ENCODE assay signal across 8 mouse cellular contexts in the genomic region with DNA sequence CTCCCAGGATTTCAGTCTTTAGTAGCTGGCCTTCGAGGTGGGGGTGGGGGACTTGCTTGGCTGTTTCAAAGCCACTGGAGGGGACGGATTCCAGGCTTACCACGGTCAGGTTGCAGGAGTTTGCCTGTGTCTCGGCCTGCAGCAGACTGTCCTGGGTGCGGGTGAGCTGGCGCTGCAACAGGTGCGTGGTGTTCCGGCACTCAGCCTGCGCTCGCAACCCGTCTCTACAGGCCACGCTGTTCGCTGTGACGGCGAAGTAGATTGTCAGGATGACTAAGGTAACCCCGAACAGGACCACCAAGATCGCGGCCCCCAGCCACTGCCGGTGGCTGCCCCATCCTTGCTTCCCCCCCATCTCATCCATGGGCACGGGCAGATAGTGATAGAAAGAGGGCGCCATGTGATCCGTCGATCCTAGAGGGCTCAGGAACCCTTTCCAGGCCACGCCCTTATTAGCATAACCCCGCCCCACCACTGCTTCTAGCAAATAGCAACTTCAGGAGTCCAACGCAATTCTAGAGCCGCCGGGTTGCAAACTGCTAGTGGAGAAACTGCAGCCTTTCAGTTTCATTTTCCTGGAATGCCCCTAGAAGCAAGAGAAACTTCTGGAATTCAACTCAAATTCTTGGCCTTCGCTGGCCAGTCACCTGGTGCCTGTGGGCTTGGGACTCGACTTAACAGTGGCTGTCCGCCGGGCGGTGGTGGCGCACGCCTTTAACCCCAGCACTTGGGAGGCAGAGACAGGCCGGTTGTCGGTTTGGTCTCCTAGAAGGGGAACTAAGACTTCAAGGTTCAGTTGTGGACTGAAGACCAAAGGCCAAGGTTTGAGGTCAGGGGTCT. TPM values are rescaled to one million over a fixed set of nuclear protein-coding genes. Genes with fewer than 3 reads are reported as not detected.
DNase-seq lines count a peak whose midpoint lies in the region; ATAC-seq and TF ChIP-seq lines count a peak whose summit lies in the region.

A gene (minus strand): TSS at position 429 of the 840 bp plus-strand sequence.

- TF ChIP-seq CTCF in lung, embryonic 14.5 days (IDR thresholded peaks at IDR 0.05; ENCODE audit: low read depth) = no peak

- DNase-seq in 3T3-L1 (ENCODE audit: low read depth, low spot score) = peak; percentile 96
- peak; percentile 94 for DNase-seq in ZHBTc4 (ENCODE audit: low read depth, low spot score)
- peak; percentile 94 for DNase-seq in heart, embryonic 10.5 days (ENCODE audit: low spot score)
- DNase-seq in lung, embryonic 14.5 days = peak; percentile 96
- DNase-seq in thymus, adult 18-20 months = peak; percentile 77 to 88

- peak within 1 kb of the TSS; percentile 61 for H3K27ac ChIP-seq in embryonic facial prominence, embryonic 15.5 days (replicated peaks)
- H3K27ac ChIP-seq in heart, embryonic 10.5 days = peak within 1 kb of the TSS; percentile 77
- H3K27ac ChIP-seq in kidney, embryonic 14.5 days (ENCODE audit: low read depth, low read length) = peak within 1 kb of the TSS; percentile 59; the same call in 1 of the 2 replicates
- peak within 1 kb of the TSS; percentile 73 for H3K27ac ChIP-seq in lung, embryonic 14.5 days (ENCODE audit: low read depth)
- H3K27ac ChIP-seq in neural tube, embryonic 15.5 days (replicated peaks) = no peak within 1 kb of the TSS

- H3K9me3 ChIP-seq in embryonic facial prominence, embryonic 15.5 days (replicated peaks) = no peaks in the 10 kb centered on the region
- H3K9me3 ChIP-seq in heart, embryonic 10.5 days = no peaks in the 10 kb centered on the region
- no peaks in the 10 kb centered on the region for H3K9me3 ChIP-seq in kidney, embryonic 14.5 days (ENCODE audit: control insufficient read depth, low read length)
- no peaks in the 10 kb centered on the region for H3K9me3 ChIP-seq in lung, embryonic 14.5 days (ENCODE audit: low read depth, low read length)
- no peaks in the 10 kb centered on the region for H3K9me3 ChIP-seq in neural tube, embryonic 15.5 days (replicated peaks)

- H3K9ac ChIP-seq in embryonic facial prominence, embryonic 15.5 days = peak within 1 kb of the TSS; percentile 43; the same call in 1 of the 2 replicates
- H3K9ac ChIP-seq in kidney, embryonic 14.5 days (ENCODE audit: low read depth, low read length) = peak within 1 kb of the TSS; percentile 24; the same call in 1 of the 2 replicates
- H3K9ac ChIP-seq in lung, embryonic 14.5 days = peak within 1 kb of the TSS; percentile 53
- peak within 1 kb of the TSS; percentile 37; the same call in 1 of the 2 replicates for H3K9ac ChIP-seq in neural tube, embryonic 15.5 days (replicated peaks)

- H3K4me1 ChIP-seq in embryonic facial prominence, embryonic 15.5 days = peaks cover 13% of the 10 kb centered on the region
- H3K4me1 ChIP-seq in heart, embryonic 10.5 days = peaks cover 27% of the 10 kb centered on the region
- H3K4me1 ChIP-seq in kidney, embryonic 14.5 days (ENCODE audit: control insufficient read depth, insufficient read depth, low read length) = 0 out of 2 replicates have a peak, but pooled peaks cover 5% of the 10 kb centered on the region
- 0 out of 2 replicates have a peak, but pooled peaks cover 4% of the 10 kb centered on the region for H3K4me1 ChIP-seq in lung, embryonic 14.5 days (ENCODE audit: insufficient read depth)
- peaks cover 11% of the 10 kb centered on the region for H3K4me1 ChIP-seq in neural tube, embryonic 15.5 days

- peak within 1 kb of the TSS; percentile 47 for H3K4me3 ChIP-seq in embryonic facial prominence, embryonic 15.5 days (replicated peaks)
- peak within 1 kb of the TSS; percentile 64 for H3K4me3 ChIP-seq in heart, embryonic 10.5 days
- peak within 1 kb of the TSS; percentile 34 for H3K4me3 ChIP-seq in kidney, embryonic 14.5 days (ENCODE audit: low read length)
- peak within 1 kb of the TSS; percentile 45 for H3K4me3 ChIP-seq in lung, embryonic 14.5 days (ENCODE audit: low read depth, low read length)
- H3K4me3 ChIP-seq in neural tube, embryonic 15.5 days (replicated peaks) = peak within 1 kb of the TSS; percentile 35

- no peaks in the 10 kb centered on the region; the same call in 1 of the 2 replicates for H3K27me3 ChIP-seq in embryonic facial prominence, embryonic 15.5 days
- H3K27me3 ChIP-seq in heart, embryonic 10.5 days (ENCODE audit: insufficient read depth, poor library complexity, severe bottlenecking) = peaks cover 17% of the 10 kb centered on the region
- no peaks in the 10 kb centered on the region for H3K27me3 ChIP-seq in kidney, embryonic 14.5 days (ENCODE audit: control insufficient read depth, insufficient read depth, low read length)
- no peaks in the 10 kb centered on the region for H3K27me3 ChIP-seq in lung, embryonic 14.5 days (ENCODE audit: insufficient read depth, low read length)
- peaks cover 25% of the 10 kb centered on the region for H3K27me3 ChIP-seq in neural tube, embryonic 15.5 days (replicated peaks)

- WGBS in embryonic facial prominence, embryonic 15.5 days = 2% methylated on average over 37 of the region's 37 CpGs
- WGBS in heart, embryonic 10.5 days = 2% methylated on average over 37 of the region's 37 CpGs
- 2% methylated on average over 37 of the region's 37 CpGs for WGBS in kidney, embryonic 14.5 days
- 2% methylated on average over 37 of the region's 37 CpGs for WGBS in lung, embryonic 14.5 days
- WGBS in neural tube, embryonic 15.5 days = 4% methylated on average over 37 of the region's 37 CpGs

- H3K36me3 ChIP-seq in embryonic facial prominence, embryonic 15.5 days = no peaks in the 10 kb centered on the region
- no peaks in the 10 kb centered on the region for H3K36me3 ChIP-seq in heart, embryonic 10.5 days
- H3K36me3 ChIP-seq in kidney, embryonic 14.5 days (ENCODE audit: control insufficient read depth, insufficient read depth, low read length) = no peaks in the 10 kb centered on the region
- H3K36me3 ChIP-seq in lung, embryonic 14.5 days (ENCODE audit: insufficient read depth) = no peaks in the 10 kb centered on the region
- no peaks in the 10 kb centered on the region for H3K36me3 ChIP-seq in neural tube, embryonic 15.5 days

- H3K4me2 ChIP-seq in embryonic facial prominence, embryonic 15.5 days (replicated peaks) = peak within 1 kb of the TSS; percentile 62
- peak within 1 kb of the TSS; percentile 50 for H3K4me2 ChIP-seq in kidney, embryonic 14.5 days (replicated peaks; ENCODE audit: low read depth, low read length)
- H3K4me2 ChIP-seq in lung, embryonic 14.5 days = peak within 1 kb of the TSS; percentile 70
- peak within 1 kb of the TSS; percentile 57 for H3K4me2 ChIP-seq in neural tube, embryonic 15.5 days

- ATAC-seq in embryonic facial prominence, embryonic 15.5 days (ENCODE audit: insufficient number of reproducible peaks, low FRiP score, low TSS enrichment, low read depth) = peak; percentile 81; the same call in 1 of the 2 replicates
- peak; percentile 71 for ATAC-seq in kidney, embryonic 14.5 days (ENCODE audit: low FRiP score, low TSS enrichment)
- ATAC-seq in lung, embryonic 14.5 days (ENCODE audit: insufficient read depth) = peak; percentile 89
- no peak for ATAC-seq in neural tube, embryonic 15.5 days (ENCODE audit: low FRiP score)

RNA-seq across cellular contexts. Expression of the gene that starts here (rescaled TPM):
- polyA plus RNA-seq in embryonic facial prominence, embryonic 15.5 days (2015; fragmentation: Nextera tagmentation; extraction: Ambion mirVana) = 34.8 and 35.5 TPM in 2 replicates
- polyA plus RNA-seq in heart, embryonic 10.5 days (2016; fragmentation: Nextera tagmentation; extraction: Ambion mirVana) = 16.8 and 20.7 TPM in 2 replicates
- 8.6 and 17.1 TPM in 2 replicates for polyA plus RNA-seq in kidney, embryonic 14.5 days (2014; fragmentation: Nextera tagmentation; extraction: Ambion mirVana)
- polyA plus RNA-seq in lung, embryonic 14.5 days (2014; fragmentation: Nextera tagmentation; extraction: Ambion mirVana) = 15.0 and 16.6 TPM in 2 replicates
- polyA plus RNA-seq in neural tube, embryonic 15.5 days (2015; fragmentation: Nextera tagmentation; extraction: Ambion mirVana) = 16.1 and 35.7 TPM in 2 replicates
